Mouse (Mus musculus): ENCODE measurements around the gene Mroh7.

Gene Mroh7

DNA sequence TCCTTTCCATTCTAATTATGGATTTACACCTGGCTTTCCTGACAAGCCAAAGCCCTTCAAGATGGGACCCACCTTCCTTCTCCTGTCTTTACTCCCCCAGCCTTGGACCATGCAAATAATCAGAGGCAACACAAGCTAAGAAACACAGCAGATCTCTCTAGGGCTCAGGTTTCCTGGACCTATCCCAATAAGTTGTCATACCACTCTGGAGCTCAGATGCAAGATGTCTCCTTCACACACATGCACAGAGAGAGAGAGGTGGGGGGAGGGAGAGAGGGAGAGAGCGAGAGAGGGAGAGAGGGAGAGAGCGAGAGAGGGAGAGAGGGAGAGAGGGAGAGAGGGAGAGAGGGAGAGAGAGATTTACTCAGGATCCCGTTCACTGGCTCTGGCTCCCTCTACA lies 98.4 kb downstream of the Mroh7 start:
- no peak for DNase-seq (ENCODE audit: low read depth, low spot score)

Data from CD4-positive, CD25-positive, alpha-beta regulatory T cell, adult 2 months (primary cell).